Mouse (Mus musculus): ENCODE measurements at regions not wholly inside any gene's neighbourhood (a gene's known extent, or its start where the extent isn't known, plus 50 kb on each side); places are given as distances from the start of the nearest gene placed in this dataset.

- DNase-seq (ENCODE audit: low spot score), result no peak
Observed at GRCm38 (mm10) chr12:25455281-25455989, 358.5 kb upstream of the Id2 start.

- DNase-seq (ENCODE audit: low spot score), result no peak
Observed at GRCm38 (mm10) chr12:25453356-25453755, 356.4 kb upstream of the Id2 start.

- no peak for DNase-seq (ENCODE audit: low spot score)
Observed at GRCm38 (mm10) chr12:25451156-25451555, 354.2 kb upstream of the Id2 start.

DNA sequence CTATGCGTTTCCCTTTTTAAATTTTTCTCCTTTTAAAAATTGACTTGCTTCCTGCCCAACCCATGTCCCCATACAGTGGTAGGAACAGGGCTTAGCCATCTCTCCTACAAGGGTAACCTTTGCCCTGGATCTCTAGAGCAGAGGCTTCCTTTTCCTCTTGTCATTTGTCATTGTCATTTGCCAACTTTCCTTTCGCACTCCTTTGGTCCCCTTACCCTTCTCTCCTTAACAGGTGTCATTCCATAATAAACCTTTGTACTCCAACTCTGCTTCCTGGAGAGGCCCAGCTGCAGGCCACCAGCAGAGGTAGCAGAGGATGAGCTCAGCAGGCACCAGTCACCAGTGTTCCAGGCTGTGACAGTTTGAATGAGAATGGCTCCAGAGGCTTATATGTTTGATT, 347.4 kb upstream of the Id2 start:
- DNase-seq (ENCODE audit: low spot score), result no peak

- no peak for DNase-seq (ENCODE audit: low spot score)
Observed at GRCm38 (mm10) chr12:25439029-25439551, 342.1 kb upstream of the Id2 start.

GRCm38 (mm10) chr12:25438217-25439028, 341.5 kb upstream of the Id2 start:
- DNase-seq (ENCODE audit: low spot score), result no peak

GRCm38 (mm10) chr12:25437556-25437955, 340.6 kb upstream of the Id2 start:
- peak; percentile 21 for DNase-seq (ENCODE audit: low spot score)

DNA sequence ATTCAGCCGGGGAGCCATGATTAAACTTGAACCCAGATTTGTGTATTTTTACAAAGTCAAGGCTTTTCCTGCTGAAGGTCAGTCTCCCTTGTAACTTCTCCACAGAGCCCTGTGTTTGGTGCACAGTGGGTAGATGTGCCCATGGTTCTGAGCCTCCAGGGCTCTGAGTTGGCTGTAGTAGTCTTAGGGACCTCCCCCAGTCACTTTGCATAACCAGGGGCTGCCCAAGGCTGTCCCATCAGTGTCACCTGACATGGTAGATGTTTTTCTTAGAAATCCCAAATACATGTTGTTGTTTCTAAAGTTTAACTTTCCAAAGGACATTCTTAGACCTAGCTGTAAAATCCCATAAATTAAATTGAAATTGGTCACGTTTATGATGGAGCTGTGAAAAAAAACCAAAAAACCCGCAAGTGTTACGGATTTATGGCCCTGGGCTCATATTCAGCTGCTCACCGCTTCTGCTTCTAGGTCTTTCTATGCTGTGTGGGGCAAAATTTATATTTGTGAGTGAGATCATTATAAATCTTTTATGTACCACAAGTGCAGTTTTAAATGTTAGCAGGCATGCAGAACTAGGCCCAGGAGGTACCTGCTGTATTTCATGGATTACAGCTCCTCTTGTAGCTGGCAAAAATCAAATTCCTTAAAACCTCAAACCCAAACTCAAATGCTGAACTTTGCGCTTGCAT, 339.4 kb upstream of the Id2 start:
- no peak for DNase-seq (ENCODE audit: low spot score)

GRCm38 (mm10) chr12:25432796-25433195, 335.9 kb upstream of the Id2 start:
- DNase-seq (ENCODE audit: low spot score), result no peak

- DNase-seq (ENCODE audit: low spot score), result no peak
Observed at GRCm38 (mm10) chr12:25430911-25431310, 334.0 kb upstream of the Id2 start.

DNA sequence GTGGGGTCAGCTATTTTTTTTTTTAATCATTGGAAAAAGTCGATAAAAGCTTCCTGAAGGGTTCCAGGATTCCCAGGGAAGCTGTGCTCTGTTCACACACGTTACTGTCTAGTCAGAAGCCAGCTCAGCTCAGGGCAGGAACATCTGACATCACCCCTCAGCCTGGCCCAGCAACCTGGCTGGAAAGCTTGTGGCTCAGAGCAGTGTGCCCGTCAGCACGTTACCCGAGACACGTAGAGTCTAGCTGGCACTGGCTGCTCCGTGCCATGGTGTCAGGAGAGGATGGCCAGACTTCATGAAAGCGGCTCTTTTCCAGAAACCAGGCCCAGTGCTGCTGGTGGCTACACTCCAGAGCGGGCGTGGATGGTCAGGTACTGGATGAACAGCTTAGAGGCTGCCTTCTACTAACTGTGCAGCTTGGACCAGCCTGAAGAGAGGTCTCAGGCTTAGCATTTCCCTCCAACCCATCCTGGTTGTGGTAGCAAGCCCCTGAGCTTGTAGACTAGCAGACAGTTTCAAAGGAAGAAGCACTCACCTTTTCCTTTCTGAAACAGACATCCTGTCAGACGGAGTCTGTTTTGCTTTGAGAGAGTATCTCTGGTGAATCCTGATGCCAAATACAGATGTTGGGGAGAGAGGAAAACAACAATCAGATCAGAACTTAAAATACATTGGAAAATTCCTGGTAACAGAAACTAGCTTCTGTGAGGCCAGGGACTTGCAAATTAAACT, 331.1 kb upstream of the Id2 start:
- DNase-seq (ENCODE audit: low spot score), result no peak

- no peak for DNase-seq (ENCODE audit: low spot score)
Observed at GRCm38 (mm10) chr12:25417336-25417735, 320.4 kb upstream of the Id2 start.

DNA sequence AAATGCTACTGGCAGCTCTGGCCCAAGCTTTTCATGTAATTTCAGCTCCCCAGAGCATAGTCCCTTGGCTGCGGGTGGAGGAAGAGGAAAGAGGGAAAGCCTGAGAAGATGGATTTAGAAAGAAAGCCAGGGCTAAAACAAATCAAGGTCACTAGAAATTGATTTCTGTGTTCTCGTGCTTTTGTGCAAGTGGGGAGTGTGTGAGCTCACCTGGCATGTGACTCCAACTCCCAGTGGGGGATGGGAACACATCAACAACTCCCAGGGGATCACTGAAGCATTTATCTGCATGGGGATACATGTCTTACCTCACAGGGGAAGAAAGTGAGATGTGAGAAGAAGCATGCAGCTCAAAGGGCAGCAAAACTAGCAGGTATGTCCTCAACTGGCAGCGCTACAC, 319.6 kb upstream of the Id2 start:
- no peak for DNase-seq (ENCODE audit: low spot score)

DNA sequence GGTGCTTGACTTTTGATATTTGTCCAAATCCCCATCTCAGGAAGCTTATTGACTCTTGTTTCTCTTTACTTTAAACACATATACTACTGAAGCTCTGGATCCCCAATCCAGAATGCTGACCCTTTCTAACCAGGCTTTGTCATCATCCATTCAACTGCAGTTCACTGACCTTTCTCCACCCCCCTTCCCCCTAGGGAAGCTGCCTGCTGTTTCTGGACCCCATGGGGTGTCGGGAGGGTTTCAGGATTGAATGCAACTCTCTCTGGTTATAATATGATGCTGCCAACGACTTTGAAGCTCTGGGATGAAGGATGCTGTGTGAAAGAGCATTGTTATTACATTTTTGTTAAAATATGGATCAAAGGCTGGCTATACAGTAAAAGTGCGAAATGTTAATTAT, 318.7 kb upstream of the Id2 start:
- DNase-seq (ENCODE audit: low spot score), result no peak

GRCm38 (mm10) chr12:25415232-25415631, 318.3 kb upstream of the Id2 start:
- DNase-seq (ENCODE audit: low spot score), result no peak

DNA sequence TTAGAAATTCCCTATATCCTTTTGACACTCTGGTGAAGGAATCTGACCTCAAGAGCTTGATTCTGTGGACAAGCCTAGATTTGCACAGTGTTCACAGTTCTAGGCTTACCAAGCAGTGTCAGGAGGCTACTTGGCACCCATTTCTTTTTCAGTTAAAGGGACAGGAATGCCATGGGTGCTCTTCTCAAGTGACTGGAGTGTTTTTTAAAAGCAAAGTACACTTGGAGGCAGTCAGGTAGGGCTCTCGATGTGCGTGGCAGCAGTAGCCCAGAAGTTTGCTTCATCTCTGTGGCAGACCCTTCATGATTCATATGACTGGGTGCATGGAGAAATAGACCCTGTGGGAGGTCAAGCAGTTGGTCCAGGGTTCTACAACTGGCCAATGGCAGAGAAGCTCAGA, 310.4 kb upstream of the Id2 start:
- no peak for DNase-seq (ENCODE audit: low spot score)

DNA sequence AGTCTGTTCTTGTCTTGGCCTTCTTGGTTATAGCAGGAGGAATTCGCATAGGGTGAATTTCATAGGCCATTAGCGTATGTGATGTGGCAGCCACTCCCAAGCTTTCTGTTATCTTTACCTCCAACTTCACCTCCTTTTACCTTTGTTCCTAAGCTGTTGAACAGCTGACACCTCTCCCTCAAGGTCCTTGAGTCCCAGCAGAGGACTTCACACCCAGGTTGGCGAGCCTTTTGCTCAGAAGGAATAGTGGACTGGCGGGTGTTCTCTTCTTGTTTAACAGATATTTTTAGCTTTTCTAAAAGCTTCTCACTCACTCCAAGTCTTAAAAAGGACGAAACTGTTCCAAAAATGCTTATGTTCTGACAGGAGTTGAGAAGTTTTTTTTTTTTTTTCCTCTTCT, 303.4 kb upstream of the Id2 start:
- no peak for DNase-seq (ENCODE audit: low spot score)

- DNase-seq (ENCODE audit: low spot score), result no peak
Observed at GRCm38 (mm10) chr12:25398726-25399125, 301.8 kb upstream of the Id2 start.

- no peak for DNase-seq (ENCODE audit: low spot score)
Observed at GRCm38 (mm10) chr12:25394326-25394725, 297.4 kb upstream of the Id2 start.

- DNase-seq (ENCODE audit: low spot score), result no peak
Observed at GRCm38 (mm10) chr12:25393501-25393900, 296.6 kb upstream of the Id2 start.

DNA sequence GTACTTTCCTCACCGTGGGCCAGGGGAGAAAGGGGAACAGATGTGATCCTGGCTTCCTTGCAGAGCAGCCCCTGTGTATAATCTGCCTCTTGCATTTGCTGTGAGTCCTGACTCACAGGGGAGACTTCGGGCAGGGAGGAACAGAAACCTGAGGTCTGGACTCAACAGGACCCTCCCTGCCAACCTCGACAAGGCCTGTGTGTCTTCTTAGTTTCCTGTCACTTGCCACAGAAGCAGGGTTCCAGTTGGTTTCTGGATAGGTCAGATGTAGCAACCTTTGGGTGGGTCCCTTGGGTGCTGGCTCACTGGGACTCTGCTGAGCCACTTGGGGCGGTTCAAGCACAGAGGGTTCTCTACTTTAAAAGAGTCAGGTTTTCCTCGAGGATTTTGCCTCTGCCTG, 292.3 kb upstream of the Id2 start:
- DNase-seq (ENCODE audit: low spot score), result no peak

GRCm38 (mm10) chr12:25387791-25388280, 290.9 kb upstream of the Id2 start:
- no peak for DNase-seq (ENCODE audit: low spot score)

All from adipocyte (in vitro differentiated cells).